Mouse (Mus musculus): ENCODE measurements around the gene Otop2. TPM values are rescaled to one million over a fixed set of nuclear protein-coding genes. Genes with fewer than 3 reads are reported as not detected.

Gene Otop2
- polyA plus RNA-seq, 1 experiment from 2014 or later, result 0.09 TPM

DNA sequence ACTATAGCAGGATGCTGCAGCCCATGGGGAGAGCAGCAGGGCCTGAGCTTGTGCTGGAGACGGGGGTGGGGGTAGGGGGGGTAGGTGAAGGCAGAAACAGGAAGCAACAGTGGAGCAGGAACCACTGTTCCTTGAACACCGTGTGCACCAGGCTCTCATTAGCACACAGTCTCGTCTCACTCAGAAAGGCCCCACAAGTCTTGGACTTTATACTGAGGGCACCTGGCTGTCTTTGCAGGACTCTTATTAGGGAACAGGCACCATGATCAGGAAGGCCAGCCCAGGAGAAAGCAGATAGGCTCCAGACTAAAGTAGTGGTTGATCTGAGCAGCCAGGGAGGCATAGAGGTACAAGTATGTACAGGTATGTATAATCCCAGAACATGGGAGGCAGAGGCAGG, 30.4 kb downstream of the Otop2 start:
- H3K27me3 ChIP-seq, result peaks cover 68% of the 10 kb centered on the region
- ATAC-seq (replicated peaks; ENCODE audit: low FRiP score), result no peak
- 48% methylated on average over 3 of the region's 3 CpGs for WGBS

DNA sequence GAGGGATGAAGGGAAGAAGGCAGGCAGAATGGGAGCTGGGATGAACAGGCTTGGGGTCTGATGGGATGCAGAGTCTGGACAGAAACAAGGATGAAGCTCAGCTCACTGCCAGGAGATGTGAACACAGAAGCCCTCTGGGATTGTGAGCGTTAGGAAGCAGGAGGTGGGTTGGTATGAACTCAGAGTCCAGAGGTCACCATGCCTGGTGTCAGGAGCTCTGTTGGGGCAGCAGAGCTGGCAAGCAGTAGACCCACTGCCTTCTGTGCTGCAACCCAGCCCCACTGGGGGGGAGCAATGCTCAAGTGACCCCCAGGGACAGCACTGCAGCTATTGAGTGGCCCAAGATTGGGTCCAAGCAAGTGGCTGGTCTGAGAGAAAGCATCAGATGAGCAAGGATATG, 30.9 kb downstream of the Otop2 start:
- no peak for ATAC-seq (replicated peaks; ENCODE audit: low FRiP score)
- Histone ChIP-seq H3K9me3 (replicated peaks) (no peaks in the 10 kb centered on the region), H3K4me1 (peaks cover 5% of the 10 kb centered on the region), H3K4me2 (no peak overlapping the region), H3K27me3 (peaks cover 63% of the 10 kb centered on the region), H3K4me3 (replicated peaks) (no peak overlapping the region), H3K27ac (no peak overlapping the region), H3K9ac (no peak overlapping the region), H3K36me3 (no peaks in the 10 kb centered on the region)
- WGBS, result 75% methylated on average over 1 of the region's 1 CpGs

More for the DNA sequence above, 30.4 kb downstream of the Otop2 start:
- Histone ChIP-seq H3K9ac (no peak overlapping the region), H3K4me2 (no peak overlapping the region), H3K27ac (no peak overlapping the region), H3K4me1 (peaks cover 5% of the 10 kb centered on the region), H3K36me3 (no peaks in the 10 kb centered on the region), H3K9me3 (replicated peaks) (no peaks in the 10 kb centered on the region), H3K4me3 (replicated peaks) (no peak overlapping the region)

DNA sequence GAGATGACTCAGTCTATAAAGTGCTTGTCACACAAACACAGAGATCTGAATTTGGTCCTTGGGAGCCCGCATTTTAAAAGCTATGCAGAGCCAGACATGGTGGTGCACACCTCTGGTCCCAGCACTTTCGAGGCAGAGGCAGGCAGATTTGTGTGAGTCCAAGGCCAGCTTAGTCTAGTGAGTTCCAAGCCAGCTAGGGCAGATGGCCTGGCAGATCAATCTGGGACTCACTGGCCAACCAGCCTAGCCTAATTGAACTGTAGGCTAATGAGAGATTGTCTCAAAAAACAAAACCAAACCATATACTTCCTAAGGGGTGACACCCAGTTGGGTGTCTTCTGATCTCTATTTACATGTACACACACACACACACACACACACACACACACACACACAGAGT, 34.3 kb downstream of the Otop2 start:
- Histone ChIP-seq H3K9me3 (replicated peaks) (no peaks in the 10 kb centered on the region), H3K4me1 (peaks cover 11% of the 10 kb centered on the region), H3K4me2 (no peak overlapping the region), H3K27ac (no peak overlapping the region), H3K9ac (no peak overlapping the region), H3K27me3 (peaks cover 52% of the 10 kb centered on the region), H3K36me3 (no peaks in the 10 kb centered on the region), H3K4me3 (replicated peaks) (no peak overlapping the region)
- WGBS, result 75% methylated on average over 2 of the region's 2 CpGs
- ATAC-seq (replicated peaks; ENCODE audit: low FRiP score), result no peak

DNA sequence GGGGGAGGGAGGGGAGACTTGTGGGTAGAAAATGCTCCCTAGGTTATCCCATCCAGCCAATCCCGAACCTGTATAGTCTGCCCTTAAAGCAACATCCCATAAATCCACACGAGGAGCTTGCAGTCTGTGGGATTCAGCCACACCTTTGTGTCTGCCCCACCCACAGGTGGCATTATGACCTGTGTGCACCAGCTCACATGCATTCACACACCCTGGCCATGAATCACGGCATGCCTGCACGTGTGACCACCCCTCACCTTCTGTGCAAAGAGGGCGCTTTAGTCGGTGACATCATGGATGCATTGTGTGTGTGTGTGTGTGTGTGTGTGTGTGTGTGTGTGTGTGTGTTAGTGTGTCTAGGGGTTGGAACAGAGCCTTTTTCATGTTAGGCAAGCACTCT, 34.9 kb downstream of the Otop2 start:
- 68% methylated on average over 6 of the region's 6 CpGs for WGBS

DNA sequence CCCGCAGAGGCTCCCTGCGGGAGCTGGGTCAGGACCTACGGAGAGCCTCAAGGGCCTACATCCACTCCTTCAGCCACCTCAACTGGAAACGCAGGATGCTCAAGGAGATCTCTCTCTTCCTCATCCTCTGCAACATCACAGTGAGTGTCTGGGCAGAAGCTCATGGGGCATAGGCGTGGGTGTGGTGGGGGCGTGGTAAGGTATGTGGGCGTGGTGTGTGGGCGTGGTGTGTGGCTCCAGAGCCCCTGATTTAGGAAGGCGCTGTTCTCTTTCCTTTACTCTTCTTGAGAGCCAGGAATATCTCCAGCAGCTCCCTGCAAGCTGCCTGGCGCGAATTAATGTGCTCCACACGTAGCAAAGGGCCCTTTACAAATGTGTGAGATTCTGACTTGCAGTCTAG, 38.0 kb downstream of the Otop2 start:
- H3K27me3 ChIP-seq, result peaks cover 54% of the 10 kb centered on the region
- H3K4me3 ChIP-seq (replicated peaks), result no peak overlapping the region
- no peak overlapping the region for H3K27ac ChIP-seq
- no peaks in the 10 kb centered on the region for H3K9me3 ChIP-seq (replicated peaks)
- ATAC-seq (replicated peaks; ENCODE audit: low FRiP score), result no peak
- peaks cover 18% of the 10 kb centered on the region for H3K4me1 ChIP-seq
- no peak overlapping the region for H3K4me2 ChIP-seq
- 10% methylated on average over 12 of the region's 12 CpGs for WGBS
- H3K36me3 ChIP-seq, result no peaks in the 10 kb centered on the region
- H3K9ac ChIP-seq, result no peak overlapping the region

More for the DNA sequence above, 34.9 kb downstream of the Otop2 start:
- no peaks in the 10 kb centered on the region for H3K36me3 ChIP-seq
- peaks cover 11% of the 10 kb centered on the region for H3K4me1 ChIP-seq
- H3K27me3 ChIP-seq, result peaks cover 52% of the 10 kb centered on the region
- H3K27ac ChIP-seq, result no peak overlapping the region
- H3K4me2 ChIP-seq, result no peak overlapping the region
- no peak for ATAC-seq (replicated peaks; ENCODE audit: low FRiP score)
- no peaks in the 10 kb centered on the region for H3K9me3 ChIP-seq (replicated peaks)
- no peak overlapping the region for H3K4me3 ChIP-seq (replicated peaks)
- no peak overlapping the region for H3K9ac ChIP-seq

DNA sequence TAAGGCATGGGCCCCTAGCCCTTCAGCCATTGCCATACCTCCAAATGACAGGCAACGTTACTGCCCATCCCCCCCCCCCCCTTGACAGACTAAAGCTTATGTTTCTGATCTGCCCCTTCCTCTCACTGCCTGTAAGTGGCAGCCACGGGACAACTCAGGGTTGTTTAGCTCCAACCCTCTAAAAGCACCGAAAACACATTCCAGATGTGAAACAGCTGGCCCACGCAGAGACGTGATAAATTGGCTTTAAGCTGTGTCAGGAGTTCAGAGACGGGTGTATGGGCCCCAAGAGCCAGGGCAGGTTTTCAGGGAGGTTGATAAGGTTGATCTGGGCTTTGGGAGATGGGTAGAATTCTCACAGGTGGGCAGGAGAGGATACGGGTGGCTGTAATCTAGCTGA, 38.6 kb downstream of the Otop2 start:
- H3K36me3 ChIP-seq, result no peaks in the 10 kb centered on the region
- H3K4me1 ChIP-seq, result peaks cover 18% of the 10 kb centered on the region
- no peak overlapping the region for H3K4me3 ChIP-seq (replicated peaks)
- no peak overlapping the region for H3K27ac ChIP-seq
- no peak overlapping the region for H3K9ac ChIP-seq
- H3K4me2 ChIP-seq, result no peak overlapping the region
- ATAC-seq (replicated peaks; ENCODE audit: low FRiP score), result no peak
- no peaks in the 10 kb centered on the region for H3K9me3 ChIP-seq (replicated peaks)
- WGBS, result 18% methylated on average over 7 of the region's 7 CpGs
- H3K27me3 ChIP-seq, result peaks cover 50% of the 10 kb centered on the region

DNA sequence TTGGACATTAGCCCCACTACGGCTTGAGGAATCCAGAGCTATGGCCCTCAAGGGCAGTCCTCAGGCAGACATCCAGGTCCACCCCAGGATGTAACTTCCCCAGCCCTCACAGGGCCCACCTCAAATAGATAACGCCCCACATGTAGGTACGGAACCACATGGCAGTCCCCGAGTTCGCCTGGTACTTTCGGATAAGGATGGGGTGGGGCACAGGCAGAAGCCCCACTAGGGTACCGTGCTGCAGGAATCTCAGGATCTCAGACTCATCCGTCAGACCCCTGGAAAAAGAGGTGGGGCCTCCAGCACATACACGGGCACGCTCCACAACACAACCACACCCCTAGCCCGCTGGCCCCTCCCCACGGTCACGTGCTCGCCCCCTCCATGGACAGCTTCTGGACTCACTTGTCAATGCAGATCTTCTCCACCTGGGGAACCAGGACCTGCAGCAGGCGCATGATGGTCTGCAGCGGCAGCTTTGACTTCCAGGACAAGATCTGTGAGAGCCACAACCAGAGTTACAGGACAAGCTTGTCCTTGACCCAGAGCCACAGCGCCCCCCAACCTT, 41.8 kb downstream of the Otop2 start:
- peak; percentile 49; the same call in 1 of the 2 replicates for ATAC-seq (replicated peaks; ENCODE audit: low FRiP score)
- 46% methylated on average over 17 of the region's 17 CpGs for WGBS
- peaks cover 67% of the 10 kb centered on the region for H3K27me3 ChIP-seq
- H3K4me1 ChIP-seq, result peaks cover 18% of the 10 kb centered on the region
- H3K9me3 ChIP-seq (replicated peaks), result no peaks in the 10 kb centered on the region
- H3K4me2 ChIP-seq, result no peak overlapping the region
- no peaks in the 10 kb centered on the region for H3K36me3 ChIP-seq
- H3K4me3 ChIP-seq (replicated peaks), result no peak overlapping the region
- no peak overlapping the region for H3K27ac ChIP-seq
- no peak overlapping the region for H3K9ac ChIP-seq

DNA sequence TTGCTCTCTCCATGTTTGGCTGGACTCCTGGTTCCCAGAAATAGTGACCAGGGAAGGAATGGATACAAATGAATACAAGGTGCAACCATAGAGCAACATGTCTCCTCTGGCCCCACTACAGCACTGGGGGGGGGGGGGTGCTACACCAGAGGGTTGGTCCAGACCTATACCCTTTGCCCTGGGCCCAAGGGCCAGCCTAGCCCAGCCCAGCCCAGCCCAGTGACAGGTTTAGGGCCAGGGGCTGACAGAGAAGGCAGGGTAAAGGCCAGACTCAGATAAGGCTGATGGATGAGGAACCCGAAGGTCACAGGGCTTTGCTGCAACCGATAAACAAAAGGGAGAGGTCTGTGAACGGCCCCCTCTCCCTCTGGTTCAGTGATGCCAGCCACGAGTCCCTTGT, 43.0 kb downstream of the Otop2 start:
- Histone ChIP-seq H3K4me3 (replicated peaks) (no peak overlapping the region), H3K27me3 (peaks cover 59% of the 10 kb centered on the region), H3K9me3 (replicated peaks) (no peaks in the 10 kb centered on the region), H3K4me2 (no peak overlapping the region), H3K36me3 (no peaks in the 10 kb centered on the region), H3K27ac (no peak overlapping the region), H3K9ac (no peak overlapping the region), H3K4me1 (peaks cover 14% of the 10 kb centered on the region)
- WGBS, result 39% methylated on average over 4 of the region's 4 CpGs
- ATAC-seq (replicated peaks; ENCODE audit: low FRiP score), result no peak

DNA sequence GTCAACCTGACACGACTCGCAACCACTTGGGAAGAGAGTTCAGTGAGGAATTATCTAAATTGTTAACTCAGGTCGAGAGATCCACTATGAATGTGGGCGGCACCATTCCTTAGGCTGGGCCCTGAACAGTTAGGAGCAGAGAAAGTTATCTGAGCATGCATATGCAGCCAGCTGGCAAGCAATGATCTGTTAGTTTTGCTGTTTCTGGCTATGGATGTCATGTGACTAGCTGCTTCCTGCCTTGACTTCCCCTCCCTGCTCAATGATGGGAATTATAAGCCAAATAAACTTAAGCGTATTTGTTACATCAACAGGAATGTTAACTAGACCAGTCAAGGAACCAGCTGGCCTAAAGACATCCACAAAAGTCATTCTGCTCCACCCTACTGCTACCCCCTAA, 46.4 kb downstream of the Otop2 start:
- WGBS, result 90% methylated on average over 5 of the region's 5 CpGs
- Histone ChIP-seq H3K27ac (no peak overlapping the region), H3K4me1 (peaks cover 14% of the 10 kb centered on the region), H3K4me2 (no peak overlapping the region), H3K27me3 (peaks cover 40% of the 10 kb centered on the region), H3K9me3 (replicated peaks) (no peaks in the 10 kb centered on the region), H3K9ac (no peak overlapping the region), H3K36me3 (no peaks in the 10 kb centered on the region), H3K4me3 (replicated peaks) (no peak overlapping the region)
- no peak for ATAC-seq (replicated peaks; ENCODE audit: low FRiP score)

DNA sequence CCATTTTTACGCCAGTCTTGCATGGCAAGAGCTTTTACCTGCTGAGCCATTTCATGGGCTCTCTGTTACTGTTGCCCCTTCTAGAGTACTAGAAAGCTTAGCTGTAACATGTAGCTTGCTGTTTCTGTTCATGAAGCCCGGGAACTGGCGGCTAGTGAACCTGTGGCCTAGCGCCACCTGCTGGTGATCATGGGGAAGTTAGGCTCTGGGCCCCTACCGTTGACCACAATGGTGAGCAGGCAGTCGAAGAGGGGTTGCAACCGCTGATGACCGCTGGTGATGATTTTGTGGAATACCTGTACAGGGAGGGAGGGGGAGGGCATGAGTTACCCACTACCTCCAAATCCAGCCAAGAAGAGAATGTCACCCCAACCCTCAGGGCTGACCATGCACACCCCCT, 47.2 kb downstream of the Otop2 start:
- Histone ChIP-seq H3K36me3 (no peaks in the 10 kb centered on the region), H3K27me3 (peaks cover 38% of the 10 kb centered on the region), H3K4me1 (peaks cover 16% of the 10 kb centered on the region), H3K9ac (no peak overlapping the region), H3K4me3 (replicated peaks) (no peak overlapping the region), H3K27ac (no peak overlapping the region), H3K4me2 (no peak overlapping the region), H3K9me3 (replicated peaks) (no peaks in the 10 kb centered on the region)
- 5% methylated on average over 8 of the region's 8 CpGs for WGBS
- ATAC-seq (replicated peaks; ENCODE audit: low FRiP score), result peak; percentile 45; the same call in 1 of the 2 replicates

DNA sequence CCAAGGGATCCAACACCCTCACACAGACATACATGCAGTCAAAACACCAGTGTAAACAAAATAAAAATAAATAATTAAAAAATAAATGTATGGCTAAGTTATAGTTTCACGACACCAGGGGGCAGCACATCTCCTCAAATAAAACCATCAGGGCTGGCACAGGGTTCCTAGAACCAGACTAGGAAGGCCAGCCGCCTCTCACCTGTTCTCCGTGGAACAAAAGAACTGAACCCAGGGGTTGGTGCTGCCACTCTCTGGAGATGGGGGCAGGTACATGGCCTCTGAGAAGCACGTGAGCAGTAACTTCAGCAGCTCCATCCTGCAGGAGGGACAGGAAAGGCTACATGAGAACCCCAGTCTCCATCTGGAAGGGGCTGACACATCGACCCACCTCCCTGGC, 51.5 kb downstream of the Otop2 start:
- H3K4me2 ChIP-seq, result no peak overlapping the region
- peaks cover 20% of the 10 kb centered on the region for H3K27me3 ChIP-seq
- ATAC-seq (replicated peaks; ENCODE audit: low FRiP score), result no peak
- H3K4me1 ChIP-seq, result peaks cover 23% of the 10 kb centered on the region
- 15% methylated on average over 5 of the region's 5 CpGs for WGBS
- no peak overlapping the region for H3K9ac ChIP-seq
- no peaks in the 10 kb centered on the region for H3K36me3 ChIP-seq
- no peak overlapping the region for H3K4me3 ChIP-seq (replicated peaks)
- no peak overlapping the region for H3K27ac ChIP-seq
- no peaks in the 10 kb centered on the region for H3K9me3 ChIP-seq (replicated peaks)

DNA sequence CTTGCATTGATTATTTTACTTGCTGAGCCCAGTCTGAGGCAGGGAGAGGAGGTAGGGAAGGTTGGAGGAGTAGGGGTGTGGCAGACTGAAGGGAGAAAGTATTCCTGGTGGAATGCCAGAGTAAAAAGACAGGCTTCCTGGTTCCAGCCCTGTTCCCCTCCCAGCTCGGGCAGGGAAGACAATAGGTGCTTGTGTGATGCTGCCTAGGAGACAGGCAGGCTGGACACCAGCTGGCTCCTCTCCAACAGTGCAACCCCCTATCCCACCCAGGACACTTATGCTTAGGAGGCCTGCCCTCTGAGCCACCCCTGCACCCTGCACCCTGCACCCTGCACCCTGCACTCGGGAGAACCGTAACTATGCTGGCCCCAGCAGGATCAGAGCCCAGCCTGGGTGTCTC, 52.3 kb downstream of the Otop2 start:
- no peak for ATAC-seq (replicated peaks; ENCODE audit: low FRiP score)
- Histone ChIP-seq H3K27me3 (peaks cover 17% of the 10 kb centered on the region), H3K27ac (no peak overlapping the region), H3K9ac (no peak overlapping the region), H3K9me3 (replicated peaks) (no peaks in the 10 kb centered on the region), H3K4me3 (replicated peaks) (no peak overlapping the region), H3K4me2 (no peak overlapping the region), H3K36me3 (no peaks in the 10 kb centered on the region), H3K4me1 (peaks cover 23% of the 10 kb centered on the region)
- 34% methylated on average over 3 of the region's 3 CpGs for WGBS

DNA sequence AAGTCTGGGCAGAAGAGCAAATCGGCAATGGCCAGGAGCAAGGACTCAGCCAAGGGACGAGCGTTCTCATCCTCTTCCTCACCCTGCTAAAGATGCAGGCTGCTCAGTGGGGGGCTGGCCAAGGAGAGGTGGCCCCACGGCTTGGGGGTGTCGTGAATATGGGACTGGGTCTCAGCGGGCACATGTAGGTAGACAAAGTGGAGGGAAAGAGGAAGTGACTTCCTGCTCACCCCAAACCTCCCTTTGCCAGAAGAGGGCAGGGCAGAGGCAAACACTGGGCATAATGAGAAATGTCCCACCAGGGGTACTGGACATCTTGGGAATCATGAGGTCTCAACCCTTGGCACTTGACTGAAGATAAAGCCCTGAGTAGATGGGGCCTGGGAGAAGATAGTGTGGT, 52.8 kb downstream of the Otop2 start:
- H3K4me3 ChIP-seq (replicated peaks), result no peak overlapping the region
- H3K4me2 ChIP-seq, result no peak overlapping the region
- H3K9ac ChIP-seq, result no peak overlapping the region
- no peaks in the 10 kb centered on the region for H3K36me3 ChIP-seq
- H3K27me3 ChIP-seq, result peaks cover 17% of the 10 kb centered on the region
- H3K4me1 ChIP-seq, result peaks cover 23% of the 10 kb centered on the region
- 66% methylated on average over 6 of the region's 6 CpGs for WGBS
- H3K9me3 ChIP-seq (replicated peaks), result no peaks in the 10 kb centered on the region
- no peak for ATAC-seq (replicated peaks; ENCODE audit: low FRiP score)
- H3K27ac ChIP-seq, result no peak overlapping the region

Data from kidney, embryonic 15.5 days (tissue).